Mouse (Mus musculus): Measurements from ENCODE around the gene Zfp609. TPM values are rescaled to one million over a fixed set of nuclear protein-coding genes. Genes with fewer than 3 reads are reported as not detected.
"Not testable (repeated sequence)": the region's sequence is repeated elsewhere in the genome, so short reads cannot be mapped to it uniquely, and the experiment has no call there.

Zfp609 gene
- polyA plus RNA-seq, 1 experiment, result 9.2 TPM

DNA sequence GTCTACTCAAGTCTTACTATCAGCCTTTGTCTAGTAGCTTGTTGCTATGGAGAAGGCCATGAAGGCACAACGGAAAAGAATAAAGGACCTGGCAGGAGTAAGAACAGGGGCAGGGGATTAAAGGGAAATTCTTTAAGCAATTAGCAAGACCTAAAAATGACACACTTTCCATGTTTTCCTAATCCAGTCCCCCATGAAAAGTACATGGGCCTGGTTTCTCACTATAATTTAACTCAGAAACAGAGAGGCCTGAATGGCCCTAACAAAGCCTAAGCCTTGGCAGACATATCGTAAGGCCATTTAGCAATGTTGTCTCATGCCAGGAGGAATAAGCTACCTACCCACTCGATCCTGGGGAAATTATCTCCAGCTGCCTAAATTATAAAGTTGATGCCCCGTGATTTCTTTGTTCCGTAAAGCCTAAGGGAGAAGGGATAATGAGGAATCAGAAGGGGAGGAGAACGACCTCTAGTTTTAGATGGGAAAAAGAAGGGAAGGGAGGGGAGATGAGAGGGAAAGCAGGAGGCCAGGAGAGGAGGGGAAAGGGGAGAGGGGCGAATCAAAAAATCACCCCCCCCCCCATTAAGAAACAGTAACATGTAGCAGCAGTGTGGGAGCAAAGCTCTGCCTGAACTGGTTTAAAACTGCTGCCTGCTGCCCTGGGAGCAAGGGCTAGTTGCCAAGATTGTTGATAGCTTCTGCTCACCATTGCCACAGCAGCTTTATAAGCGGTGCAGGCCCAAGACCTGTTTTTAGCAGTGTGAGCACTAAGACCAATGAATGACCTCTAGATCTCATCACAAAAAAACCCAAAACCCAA, 102.7 kb downstream of the Zfp609 start:
- DNase-seq (ENCODE audit: low spot score), result no peak

DNA sequence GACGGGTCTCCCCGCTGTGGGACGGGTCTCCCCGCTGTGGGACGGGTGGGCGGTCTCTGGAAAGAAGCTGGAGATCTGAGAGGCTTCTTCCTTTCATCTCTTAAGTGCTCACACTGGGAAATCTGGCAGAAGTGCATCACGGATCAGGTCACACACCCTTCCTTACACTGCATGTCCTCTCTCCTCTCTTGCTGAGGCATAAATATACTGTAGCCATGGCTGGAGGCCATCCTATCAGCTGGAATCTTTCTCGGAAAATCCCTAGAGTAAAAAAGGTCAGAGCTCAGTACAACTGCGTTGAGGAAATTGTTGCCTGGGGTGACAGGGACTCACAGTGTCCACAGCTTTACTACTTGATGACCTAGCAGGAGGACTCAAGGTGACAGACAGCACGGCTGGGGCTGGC, 106.2 kb downstream of the Zfp609 start:
- DNase-seq (ENCODE audit: low spot score), result no peak

DNA sequence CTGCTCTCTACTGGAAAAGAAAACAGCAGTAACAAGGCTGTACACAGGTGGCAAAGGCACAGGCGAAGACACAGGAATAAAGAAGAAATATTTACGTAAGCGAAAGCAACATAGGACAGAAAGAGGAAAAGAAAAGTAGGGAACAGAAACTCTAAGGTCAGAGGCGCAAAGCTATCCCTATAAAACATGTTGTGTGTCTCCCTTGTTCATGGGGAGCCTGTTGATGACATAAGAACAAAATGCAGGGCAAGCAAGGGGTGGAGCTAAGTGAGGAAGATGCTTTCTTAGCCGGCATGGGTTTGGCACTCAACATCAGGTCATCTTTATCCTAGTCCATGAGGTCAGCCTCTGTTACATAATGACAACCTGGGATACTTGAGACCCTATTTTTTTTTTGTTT, 109.2 kb downstream of the Zfp609 start:
- no peak for DNase-seq (ENCODE audit: low spot score)

DNA sequence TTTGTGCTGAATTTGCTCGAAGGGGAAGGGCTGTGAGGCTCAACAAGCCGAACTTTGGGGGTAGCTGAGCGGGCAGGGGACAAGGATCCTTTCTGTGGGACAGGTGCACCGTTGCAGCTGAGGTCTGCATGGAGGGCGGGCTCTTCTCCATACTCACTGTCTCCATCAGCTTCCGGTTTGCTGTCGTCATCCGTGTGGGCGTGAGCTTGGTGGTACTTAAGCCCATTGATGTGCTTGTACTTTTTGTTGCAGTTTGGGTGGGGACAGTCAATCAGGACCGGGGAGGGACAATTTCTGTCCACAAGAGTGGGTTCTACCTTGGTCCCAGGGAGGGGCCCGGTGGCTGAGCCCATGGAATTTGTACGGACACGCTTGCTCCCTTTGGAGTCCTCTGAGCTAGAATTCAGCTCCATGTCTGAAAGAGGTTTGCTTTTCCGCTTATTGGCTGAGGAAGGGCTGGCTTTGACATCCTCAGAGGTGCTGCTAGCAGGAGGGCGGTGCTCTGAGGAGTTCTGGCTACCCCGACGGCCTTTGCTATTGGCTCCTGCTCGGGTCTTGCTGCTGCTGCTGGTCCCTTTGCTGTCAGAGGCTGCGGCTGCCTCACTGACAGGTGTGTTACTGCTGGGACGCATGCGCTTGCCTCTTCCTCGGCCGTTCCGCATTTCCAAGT, 123.3 kb downstream of the Zfp609 start:
- no peak for DNase-seq (ENCODE audit: low spot score)

DNA sequence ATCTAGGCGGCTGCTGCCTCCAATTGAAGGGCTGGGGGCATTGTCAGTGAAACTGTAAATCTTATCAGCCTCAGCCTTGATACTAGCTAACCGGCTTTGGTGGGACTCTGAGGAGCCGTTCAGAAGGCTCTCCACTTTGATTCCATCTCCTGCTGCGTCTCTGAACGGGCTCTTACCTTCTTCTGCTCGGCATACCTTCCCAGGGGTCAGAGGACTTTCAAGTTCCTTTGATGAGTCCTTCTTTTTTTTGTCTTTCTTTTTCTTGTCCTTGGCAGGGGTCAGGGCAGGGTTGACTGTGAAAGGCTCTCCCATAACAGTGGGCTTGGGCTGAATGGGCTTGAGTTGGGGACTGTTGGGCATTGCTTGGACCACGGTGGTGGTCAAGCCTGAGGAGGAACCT, 124.1 kb downstream of the Zfp609 start:
- DNase-seq (ENCODE audit: low spot score), result no peak

DNA sequence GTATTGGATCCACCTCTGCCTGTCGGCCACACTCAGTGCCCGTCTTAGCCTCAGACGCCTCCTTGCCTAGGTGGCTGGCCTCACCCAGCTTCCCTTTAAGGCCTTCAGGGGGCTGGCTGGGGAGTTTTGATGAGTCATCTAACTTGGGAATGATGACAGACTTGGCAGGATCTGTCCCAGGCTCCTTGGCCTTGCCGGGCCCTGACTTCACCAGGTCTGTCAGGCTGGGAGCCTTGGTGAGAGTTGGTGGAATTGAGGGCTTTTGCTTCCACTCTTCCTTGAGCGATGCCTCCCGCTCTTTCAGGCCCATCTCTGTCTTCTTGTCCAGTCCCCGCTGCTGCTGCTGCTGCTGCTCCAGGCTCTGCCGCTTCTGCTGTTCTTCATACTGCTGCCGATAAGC, 125.1 kb downstream of the Zfp609 start:
- DNase-seq (ENCODE audit: low spot score), result no peak

DNA sequence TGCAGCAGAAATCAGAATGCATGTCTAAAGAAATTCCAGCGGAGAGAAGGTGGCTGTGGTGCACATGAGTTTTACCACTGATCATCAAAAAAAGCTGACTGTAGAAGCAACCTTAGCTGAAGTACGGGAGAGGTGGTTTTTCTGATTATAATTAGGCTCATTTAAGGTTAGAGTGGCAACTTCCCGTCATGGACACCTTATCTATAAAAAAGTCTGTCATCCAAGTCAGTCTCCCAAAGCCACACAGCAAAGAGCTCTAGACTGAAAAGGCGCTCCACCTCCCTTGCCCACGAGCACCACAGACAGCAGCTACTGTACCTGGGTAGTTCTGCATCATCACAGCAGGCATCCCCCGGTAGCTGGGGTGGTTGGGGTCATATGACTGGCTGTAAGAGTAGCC, 126.9 kb downstream of the Zfp609 start:
- no peak for DNase-seq (ENCODE audit: low spot score)

DNA sequence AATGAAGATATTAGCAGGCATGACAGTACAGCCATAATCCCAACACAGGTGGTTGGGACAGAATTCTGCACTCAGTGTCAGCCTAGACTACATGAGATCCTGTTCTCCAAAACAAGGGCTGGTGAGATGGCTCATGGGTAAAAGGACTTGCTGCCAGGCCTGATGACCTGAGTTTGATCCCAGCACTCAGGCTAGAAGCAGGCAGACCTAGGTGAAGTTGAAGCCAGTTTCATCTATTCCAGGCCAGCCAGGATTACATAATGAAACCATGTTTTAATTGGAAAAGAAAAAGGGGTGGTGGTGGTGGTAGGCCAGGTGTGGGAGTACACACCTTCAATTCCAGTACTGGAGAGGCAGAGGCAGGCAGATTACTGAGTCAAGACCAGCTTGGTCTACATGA, 129.4 kb downstream of the Zfp609 start:
- DNase-seq (ENCODE audit: low spot score), result no peak

DNA sequence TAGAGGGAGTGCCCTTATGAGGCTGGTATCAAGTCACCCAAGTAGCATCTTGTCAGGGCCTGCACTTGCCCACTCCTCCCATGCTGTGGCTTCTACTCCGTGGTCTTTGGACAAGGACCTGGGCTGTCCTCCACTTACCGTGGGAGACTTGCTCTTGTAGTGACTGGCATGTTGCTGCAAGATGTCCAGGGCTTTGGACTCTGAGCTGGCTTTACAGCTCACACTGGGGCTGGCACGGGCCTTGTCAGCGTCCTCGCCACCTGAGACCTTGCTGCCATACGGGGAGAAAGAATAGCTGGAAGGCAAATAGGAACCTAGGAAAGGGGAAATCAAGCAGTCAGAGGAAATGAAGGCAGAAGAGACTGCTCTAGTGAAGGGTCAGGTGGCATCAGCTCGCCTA, 130.0 kb downstream of the Zfp609 start:
- DNase-seq (ENCODE audit: low spot score), result no peak

DNA sequence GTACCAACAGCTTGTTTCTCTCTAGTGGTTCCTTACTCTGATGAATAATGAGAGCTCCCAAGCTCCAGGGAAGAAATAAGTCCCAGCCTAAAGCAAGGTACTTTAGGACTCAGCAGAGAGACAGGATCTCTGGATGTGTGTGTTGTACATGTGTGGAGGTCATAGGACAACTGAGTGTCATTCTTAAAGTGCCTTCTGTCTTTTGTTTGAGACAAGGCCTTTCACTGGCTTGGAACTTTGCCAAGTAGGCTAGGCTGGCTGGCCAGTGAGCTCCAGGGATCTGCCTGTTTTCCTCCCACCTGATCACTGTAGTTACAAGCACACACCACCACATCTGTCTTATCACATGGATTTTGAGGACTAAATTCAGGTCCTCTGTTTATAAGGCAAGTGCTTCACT, 131.0 kb downstream of the Zfp609 start:
- no peak for DNase-seq (ENCODE audit: low spot score)

DNA sequence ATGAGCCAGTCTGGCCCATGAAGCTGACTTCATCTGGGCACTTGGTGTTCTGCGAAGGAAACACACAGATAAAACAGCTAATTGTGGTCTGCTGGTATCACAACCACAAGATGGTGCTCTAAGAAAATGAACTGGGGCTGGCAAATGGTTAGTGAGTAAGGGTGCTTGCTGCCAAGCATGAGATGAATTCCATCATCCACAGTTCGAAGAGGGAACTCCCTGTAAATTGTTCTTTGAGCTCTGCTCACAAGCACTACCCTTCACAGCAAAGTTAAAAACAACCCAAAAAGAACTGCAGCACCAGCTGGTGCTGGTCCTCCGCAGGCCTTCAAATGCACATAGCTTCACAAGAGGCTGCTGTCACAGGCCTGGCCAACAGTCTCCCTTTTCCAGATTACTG, 131.7 kb downstream of the Zfp609 start:
- DNase-seq (ENCODE audit: low spot score), result no peak

DNA sequence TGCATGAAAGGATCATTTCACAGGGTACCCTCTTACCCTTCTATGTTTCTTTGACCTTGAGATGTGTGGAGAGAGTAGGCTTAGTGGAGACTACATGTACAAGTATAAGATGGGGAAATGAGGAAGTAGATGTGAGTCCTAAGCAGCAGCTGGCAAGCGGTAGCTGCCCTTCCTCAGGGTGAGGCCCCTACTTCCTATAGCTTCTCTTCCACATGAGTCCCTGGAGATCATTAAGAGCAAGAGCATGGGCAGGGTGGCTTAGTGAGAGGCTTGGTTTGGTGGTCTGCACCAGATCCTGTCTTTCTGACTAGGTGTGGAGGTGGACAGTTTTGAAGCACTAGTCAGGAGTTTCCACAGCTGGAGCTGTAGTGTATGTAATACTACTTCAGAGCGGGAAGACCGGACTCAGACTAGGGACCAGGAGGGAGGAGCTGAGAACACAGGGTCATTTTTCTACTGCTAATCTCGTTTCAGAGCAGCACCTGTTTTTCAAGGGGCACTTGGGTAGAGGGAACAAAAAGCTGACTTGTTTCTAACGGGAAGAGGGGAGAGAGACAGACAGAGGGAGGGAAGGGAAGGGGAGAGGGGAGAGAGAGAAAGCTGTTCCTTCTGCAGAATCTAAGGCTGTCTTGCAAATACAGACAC, 134.3 kb downstream of the Zfp609 start:
- no peak for DNase-seq (ENCODE audit: low spot score)

DNA sequence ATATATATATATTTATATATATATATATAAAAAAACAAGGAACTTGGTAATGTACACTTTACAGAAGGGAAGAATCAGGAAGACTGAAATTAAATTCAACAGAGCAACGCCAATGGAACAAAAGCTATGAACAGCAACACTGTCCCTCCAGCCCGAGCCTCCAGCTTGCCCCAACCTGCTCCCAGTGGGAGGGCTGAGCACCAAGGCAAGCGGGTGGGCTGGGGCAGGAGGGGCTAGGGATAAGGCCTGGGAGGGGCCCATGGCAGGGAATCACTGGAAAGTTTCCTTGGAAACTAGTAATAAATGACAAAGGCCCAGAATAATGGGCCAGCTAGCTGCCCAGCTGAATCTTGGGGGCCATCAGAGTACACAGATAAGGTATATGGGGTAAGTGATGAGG, 134.9 kb downstream of the Zfp609 start:
- DNase-seq (ENCODE audit: low spot score), result no peak

DNA sequence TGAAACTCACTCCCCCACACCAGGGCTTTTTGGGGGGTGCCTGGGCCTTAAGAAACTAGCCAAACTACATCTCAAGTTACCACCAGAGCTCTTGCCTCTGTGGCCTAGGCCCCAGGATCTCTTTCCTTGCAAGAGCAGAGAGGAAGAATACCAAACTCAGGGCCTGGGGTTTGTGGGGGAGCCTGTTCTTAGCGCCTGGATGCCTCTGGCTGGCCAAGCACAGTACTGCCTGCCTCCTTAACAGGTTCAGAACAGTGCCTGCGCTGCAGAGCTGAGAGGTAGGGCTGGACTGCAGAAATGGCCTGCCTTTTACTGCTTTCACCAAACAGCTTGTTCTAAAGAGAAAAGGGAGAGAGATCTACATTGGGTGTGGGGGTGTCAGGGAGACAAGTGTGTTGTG, 137.5 kb downstream of the Zfp609 start:
- DNase-seq (ENCODE audit: low spot score), result not testable (repeated sequence)

DNA sequence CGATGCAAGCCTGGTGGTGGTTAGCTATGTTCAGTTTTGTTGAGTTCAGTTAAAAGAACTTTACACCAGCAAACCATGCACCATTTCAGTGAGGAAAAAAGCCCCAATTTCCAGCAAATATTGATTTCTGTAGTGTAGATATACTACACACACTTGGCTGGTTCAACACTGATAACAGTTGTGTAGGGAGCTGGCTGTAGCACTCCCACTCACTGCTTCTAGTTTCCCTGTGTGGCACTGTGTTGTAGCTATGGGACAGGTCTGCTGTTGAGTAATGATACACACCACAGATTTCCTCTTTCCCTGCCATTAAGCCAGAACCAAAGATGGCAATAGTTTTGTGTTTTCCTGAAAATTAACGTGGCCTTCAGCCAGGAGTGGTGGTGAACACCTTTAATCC, 142.7 kb downstream of the Zfp609 start:
- no peak for DNase-seq (ENCODE audit: low spot score)

DNA sequence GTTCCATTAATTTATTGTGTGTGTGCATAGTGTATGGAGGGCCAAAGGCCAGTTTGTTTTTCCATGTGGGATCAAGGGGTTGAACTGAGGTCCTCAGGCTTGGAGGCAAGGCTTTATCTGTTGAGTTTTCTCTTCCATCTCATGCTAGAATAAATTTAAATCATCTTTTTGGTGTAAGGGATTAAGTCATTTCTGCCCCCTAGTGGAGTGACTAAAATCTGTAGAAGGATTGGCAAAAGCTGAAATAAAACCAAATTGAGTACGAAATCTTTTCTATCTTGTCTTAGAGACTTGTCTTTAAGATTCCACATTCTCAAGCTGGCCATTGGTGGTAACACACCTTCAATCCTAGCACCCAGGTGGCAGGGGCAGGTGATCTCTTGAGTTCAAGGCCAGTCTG, 144.4 kb downstream of the Zfp609 start:
- no peak for DNase-seq (ENCODE audit: low spot score)

DNA sequence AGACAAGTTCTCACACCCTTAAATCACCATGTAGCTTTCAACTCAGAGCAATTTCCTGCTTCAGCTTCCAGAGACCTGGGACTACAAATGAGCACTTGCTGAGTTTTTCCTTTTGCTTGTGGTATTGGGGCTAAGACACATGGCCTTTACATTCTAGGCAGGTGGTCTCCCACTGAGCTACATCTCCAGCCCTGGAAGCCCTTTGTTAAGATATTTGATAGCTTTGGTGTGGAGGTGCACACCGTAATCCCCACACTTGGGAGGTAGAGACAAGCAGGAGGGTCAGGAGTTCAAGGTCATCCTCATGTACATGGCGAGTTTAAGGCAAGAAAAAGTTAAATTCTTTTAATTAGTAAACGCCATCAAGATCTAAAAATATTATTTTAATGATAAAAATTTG, 145.2 kb downstream of the Zfp609 start:
- DNase-seq (ENCODE audit: low spot score), result no peak

DNA sequence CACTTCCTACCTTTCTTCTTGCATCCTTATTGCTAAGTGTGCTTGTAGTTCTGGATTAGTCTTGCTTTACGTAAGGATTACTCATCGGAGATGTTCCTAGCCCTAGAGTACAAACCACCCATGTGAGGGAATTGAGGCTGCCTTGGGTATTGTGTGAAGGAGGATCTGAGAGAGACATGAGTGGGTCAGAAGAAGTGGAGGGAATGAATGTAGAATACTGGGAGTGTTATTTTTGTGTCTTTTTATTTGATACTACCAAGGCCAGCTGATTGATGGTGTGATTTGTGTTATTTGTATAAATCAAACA, 145.8 kb downstream of the Zfp609 start:
- DNase-seq (ENCODE audit: low spot score), result no peak

DNA sequence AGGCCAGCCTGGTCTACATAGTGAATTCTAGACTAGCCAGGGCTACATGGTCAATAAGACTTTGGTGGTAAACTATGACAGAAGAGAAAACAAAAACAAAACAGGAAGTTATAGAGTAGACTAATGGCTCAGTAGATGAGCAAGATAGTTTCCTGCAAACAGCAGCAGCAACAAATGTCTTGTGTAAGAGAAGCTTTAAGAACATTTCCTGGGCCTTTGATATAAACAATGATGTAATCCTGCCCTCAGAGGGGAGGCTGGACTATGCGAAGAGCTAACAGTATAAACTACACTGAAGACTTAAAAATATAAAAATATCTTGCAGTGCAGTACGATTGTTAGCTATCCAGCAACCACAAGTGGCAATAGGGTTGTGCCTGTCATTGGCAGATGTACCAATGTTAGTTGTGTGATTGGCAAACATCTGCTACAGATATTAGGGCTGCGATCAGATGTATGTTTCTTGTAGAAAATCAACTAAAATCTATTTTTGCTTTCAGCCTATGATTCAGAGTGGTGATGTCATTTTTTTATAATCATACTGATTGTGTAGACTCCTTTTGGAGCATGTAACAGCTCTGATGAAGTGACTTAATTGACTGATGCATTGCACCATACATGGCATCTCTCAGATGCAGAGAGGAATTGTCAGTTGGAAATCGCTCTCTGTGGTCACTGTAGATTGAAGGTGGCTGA, 146.3 kb downstream of the Zfp609 start:
- DNase-seq (ENCODE audit: low spot score), result no peak

DNA sequence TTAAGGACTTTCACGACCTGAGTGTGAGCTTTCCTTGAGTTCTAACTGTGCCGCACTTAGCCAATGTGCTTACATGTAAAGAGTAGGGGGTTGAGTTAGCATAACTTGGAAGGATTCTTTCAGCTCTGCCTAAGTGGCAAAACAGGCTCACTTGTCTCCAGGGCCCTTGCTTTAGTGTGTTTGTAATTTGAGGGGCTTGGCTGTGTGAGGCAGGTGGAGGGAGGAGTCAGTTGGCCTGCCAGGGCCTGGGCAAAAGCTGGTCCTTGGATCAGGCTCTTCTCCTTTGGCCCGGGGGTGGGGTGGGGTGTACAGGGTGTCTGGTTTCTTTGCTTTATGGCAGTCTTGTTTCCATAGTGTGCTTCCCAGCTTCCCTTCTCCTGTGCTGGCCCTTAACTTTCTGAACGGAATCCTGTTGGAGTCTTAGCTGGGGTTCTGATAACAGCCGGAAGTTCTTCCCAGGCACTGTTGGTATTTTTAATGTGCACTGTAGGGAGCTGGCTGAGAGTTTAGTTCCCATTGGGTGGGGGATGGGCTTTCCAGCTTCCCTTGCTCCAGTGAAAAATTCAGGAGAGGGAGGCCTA, 148.1 kb downstream of the Zfp609 start:
- DNase-seq (ENCODE audit: low spot score), result no peak

DNA sequence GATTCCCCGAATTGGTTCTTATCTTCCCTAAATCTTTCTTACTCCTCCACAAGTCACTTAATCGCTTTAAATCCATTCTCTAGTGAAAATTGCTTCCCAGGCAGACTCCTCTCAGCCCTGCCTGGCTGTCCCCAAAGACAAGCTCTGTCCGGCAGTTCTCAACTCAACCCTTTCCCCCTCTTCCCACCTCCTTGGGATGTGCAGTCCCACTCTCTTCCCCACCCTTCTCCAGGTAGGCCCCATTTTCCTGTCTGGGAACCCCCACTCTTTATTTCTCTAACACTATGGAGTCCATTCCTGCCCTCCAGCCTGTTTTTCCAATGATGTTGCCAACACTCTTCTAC, 150.3 kb downstream of the Zfp609 start:
- DNase-seq (ENCODE audit: low spot score), result no peak

DNA sequence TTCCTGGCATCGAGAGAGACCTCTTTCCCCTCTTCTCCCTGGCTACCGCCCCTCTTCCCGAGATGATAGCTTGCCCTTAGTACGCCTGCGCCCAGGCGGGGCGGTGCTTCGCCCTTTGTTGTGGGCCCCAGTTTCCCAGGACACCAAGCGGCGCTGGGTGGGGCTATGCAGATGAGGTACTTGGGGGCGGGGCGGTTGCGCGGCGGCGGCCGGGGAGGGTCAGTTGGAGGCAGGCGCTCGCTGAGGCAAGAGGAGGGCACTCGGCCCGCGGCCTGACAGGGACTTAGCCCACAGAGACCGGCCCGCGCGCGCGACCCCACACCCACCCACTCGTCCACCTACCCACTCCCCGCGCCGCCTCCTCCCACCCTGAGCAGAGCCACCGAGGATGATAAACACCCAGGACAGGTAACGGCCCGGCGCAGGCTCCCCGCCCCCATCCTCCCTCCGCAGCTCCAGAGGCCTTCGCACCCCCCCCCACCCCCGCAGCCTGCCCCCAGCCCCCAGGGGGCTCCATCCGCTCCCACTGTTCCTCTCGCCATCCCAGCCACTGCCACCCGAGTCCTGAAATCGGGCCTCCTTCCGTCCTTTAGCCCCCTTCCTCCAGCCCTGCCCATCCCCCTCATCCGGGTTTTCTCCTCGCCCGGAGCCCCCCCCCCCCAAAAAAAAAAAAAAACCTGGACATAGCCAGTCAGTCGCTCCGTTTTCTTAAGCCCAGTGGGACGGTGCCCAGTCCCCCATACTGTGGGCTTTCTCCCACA, 150.8 kb downstream of the Zfp609 start:
- peak; percentile 92 for DNase-seq (ENCODE audit: low spot score)
